Mouse (Mus musculus): ENCODE data around the gene Slc2a13. TPM values are rescaled to one million over a fixed set of nuclear protein-coding genes. Genes with fewer than 3 reads are reported as not detected.

Gene Slc2a13
- total RNA-seq, 2 experiments from 2014 or later: not detected

GRCm38 (mm10) chr15:91299319-91299835, 273.7 kb downstream of the Slc2a13 start:
- no peak for ATAC-seq (replicated peaks; ENCODE audit: poor library complexity, severe bottlenecking)

GRCm38 (mm10) chr15:91283418-91283817, 289.6 kb downstream of the Slc2a13 start:
- no peak for ATAC-seq (replicated peaks; ENCODE audit: poor library complexity, severe bottlenecking)

GRCm38 (mm10) chr15:91282822-91283221, 290.2 kb downstream of the Slc2a13 start:
- ATAC-seq (replicated peaks; ENCODE audit: poor library complexity, severe bottlenecking): peak; percentile 100

- ATAC-seq (replicated peaks; ENCODE audit: poor library complexity, severe bottlenecking): no peak
These were observed 291.5 kb downstream of the Slc2a13 start for GRCm38 (mm10) chr15:91281521-91281920.

GRCm38 (mm10) chr15:91279571-91279970, 293.5 kb downstream of the Slc2a13 start:
- ATAC-seq (replicated peaks; ENCODE audit: poor library complexity, severe bottlenecking): no peak

- ATAC-seq (replicated peaks; ENCODE audit: poor library complexity, severe bottlenecking): no peak
These were observed 297.1 kb downstream of the Slc2a13 start for GRCm38 (mm10) chr15:91275961-91276360.

- no peak for ATAC-seq (replicated peaks; ENCODE audit: poor library complexity, severe bottlenecking)
These were observed 304.5 kb downstream of the Slc2a13 start for GRCm38 (mm10) chr15:91268532-91268931.

- no peak for ATAC-seq (replicated peaks; ENCODE audit: poor library complexity, severe bottlenecking)
These were observed 309.1 kb downstream of the Slc2a13 start for GRCm38 (mm10) chr15:91263926-91264325.

- ATAC-seq (replicated peaks; ENCODE audit: poor library complexity, severe bottlenecking): 0 out of 2 replicates have a peak, but pooled peaks have one; percentile 25
These were observed 312.5 kb downstream of the Slc2a13 start for GRCm38 (mm10) chr15:91260578-91260977.

GRCm38 (mm10) chr15:91257140-91257539, 315.9 kb downstream of the Slc2a13 start:
- no peak for ATAC-seq (replicated peaks; ENCODE audit: poor library complexity, severe bottlenecking)

GRCm38 (mm10) chr15:91255308-91255707, 317.8 kb downstream of the Slc2a13 start:
- ATAC-seq (replicated peaks; ENCODE audit: poor library complexity, severe bottlenecking): no peak

- 0 out of 2 replicates have a peak, but pooled peaks have one; percentile 31 for ATAC-seq (replicated peaks; ENCODE audit: poor library complexity, severe bottlenecking)
These were observed 320.1 kb downstream of the Slc2a13 start for GRCm38 (mm10) chr15:91252956-91253355.

GRCm38 (mm10) chr15:91251544-91252408, 321.3 kb downstream of the Slc2a13 start:
- ATAC-seq (replicated peaks; ENCODE audit: poor library complexity, severe bottlenecking): peak; percentile 50

GRCm38 (mm10) chr15:91250815-91251214, 322.2 kb downstream of the Slc2a13 start:
- peak; percentile 50; the same call in 1 of the 2 replicates for ATAC-seq (replicated peaks; ENCODE audit: poor library complexity, severe bottlenecking)

GRCm38 (mm10) chr15:91240683-91241335, 332.3 kb downstream of the Slc2a13 start:
- no peak for ATAC-seq (replicated peaks; ENCODE audit: poor library complexity, severe bottlenecking)

GRCm38 (mm10) chr15:91237294-91237693, 335.8 kb downstream of the Slc2a13 start:
- peak; percentile 66 for ATAC-seq (replicated peaks; ENCODE audit: poor library complexity, severe bottlenecking)

Other genes starting within 250 kb of the Slc2a13 start
- 7.2 and 10.9 TPM in 2 replicates for gene Lrrk2, start 99.9 kb upstream of the Slc2a13 start, total RNA-seq (2014; fragmentation: Nextera tagmentation)
- gene Lrrk2, start 99.9 kb upstream of the Slc2a13 start, total RNA-seq (2017): 15.6 and 20.8 TPM in 2 replicates